Mouse (Mus musculus): ENCODE measurements at regions not wholly inside any gene's neighbourhood (a gene's known extent, or its start where the extent isn't known, plus 50 kb on each side); places are given as distances from the start of the nearest gene placed in this dataset.
"Not testable (repeated sequence)": the region's sequence is repeated elsewhere in the genome, so short reads cannot be mapped to it uniquely, and the experiment has no call there.

DNA sequence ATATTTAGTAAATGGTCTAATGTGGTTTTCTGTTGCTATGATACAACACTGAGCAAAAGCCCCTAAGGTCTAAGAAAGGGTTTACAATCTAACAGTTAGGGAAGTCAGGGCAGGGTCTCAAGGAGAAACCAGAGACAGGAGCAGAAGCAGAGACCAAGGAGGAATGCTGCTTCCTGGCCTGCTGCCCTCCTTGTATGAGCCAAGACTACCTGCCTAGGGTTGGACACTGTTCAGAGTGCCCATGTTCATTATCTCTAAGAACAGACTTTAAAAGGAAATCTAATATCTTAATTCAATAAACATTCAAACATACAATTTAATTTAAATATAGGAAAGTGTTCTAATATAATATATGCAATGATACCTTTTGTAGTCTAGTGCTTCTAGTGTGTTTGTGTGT is 63.0 kb upstream of the Tmem106b start:
- no peaks in the 10 kb centered on the region for H3K36me3 ChIP-seq
- no peaks in the 10 kb centered on the region for H3K27me3 ChIP-seq (replicated peaks)
- no peak overlapping the region for H3K27ac ChIP-seq
- no peak overlapping the region for H3K4me2 ChIP-seq
- no peaks in the 10 kb centered on the region for H3K9me3 ChIP-seq
- H3K4me3 ChIP-seq (replicated peaks): no peak overlapping the region
- H3K4me1 ChIP-seq: no peaks in the 10 kb centered on the region
- ATAC-seq (ENCODE audit: insufficient read depth, low FRiP score, low read depth): no peak
- H3K9ac ChIP-seq: no peak overlapping the region

DNA sequence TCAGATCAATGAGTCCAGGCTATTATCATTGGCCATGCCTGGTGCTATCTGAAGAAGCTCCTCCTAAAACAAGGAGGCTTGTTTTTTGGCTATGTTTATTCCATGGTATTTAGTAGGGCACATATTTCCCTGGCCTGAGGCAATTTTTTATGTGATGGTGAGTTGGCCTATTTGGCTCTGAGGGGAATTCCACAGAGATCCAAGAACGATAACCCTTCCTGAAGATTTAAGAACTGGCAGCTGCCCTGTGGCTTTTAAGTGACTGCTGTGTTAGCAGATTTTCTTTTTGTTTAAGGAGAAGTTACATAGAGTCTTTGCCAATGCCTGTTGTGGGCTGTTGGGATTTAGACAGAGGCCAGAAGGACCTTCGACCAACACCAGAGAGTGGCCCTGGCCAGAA is 74.9 kb upstream of the Tmem106b start:
- WGBS: 72% methylated on average over 2 of the region's 2 CpGs
- Histone ChIP-seq H3K4me3 (replicated peaks) (no peak overlapping the region), H3K4me1 (no peaks in the 10 kb centered on the region), H3K9me3 (no peaks in the 10 kb centered on the region), H3K4me2 (no peak overlapping the region), H3K36me3 (no peaks in the 10 kb centered on the region), H3K27me3 (replicated peaks) (no peaks in the 10 kb centered on the region), H3K9ac (no peak overlapping the region), H3K27ac (no peak overlapping the region)
- ATAC-seq (ENCODE audit: insufficient read depth, low FRiP score, low read depth): no peak

DNA sequence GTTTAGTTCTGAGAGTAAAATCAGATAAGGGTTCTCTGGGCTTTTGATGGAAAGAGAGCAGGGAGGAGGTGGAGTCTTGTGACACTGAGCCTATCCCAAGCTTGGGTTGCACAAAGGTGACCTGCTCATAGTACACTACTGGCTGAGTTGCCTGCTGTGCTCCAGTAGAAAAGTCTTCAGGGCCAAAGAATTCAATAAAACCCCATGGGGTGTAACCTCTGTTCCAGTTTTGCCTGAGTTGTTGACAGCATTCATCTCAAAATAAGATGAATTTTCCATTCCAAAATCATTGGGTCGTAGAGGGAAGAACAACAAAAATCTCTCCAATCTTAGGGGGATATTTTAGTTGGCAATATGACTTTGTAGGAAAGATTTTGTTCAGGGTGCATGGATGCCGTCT is 75.8 kb upstream of the Tmem106b start:
- Histone ChIP-seq H3K4me2 (no peak overlapping the region), H3K9me3 (no peaks in the 10 kb centered on the region), H3K9ac (no peak overlapping the region), H3K36me3 (no peaks in the 10 kb centered on the region), H3K4me1 (no peaks in the 10 kb centered on the region), H3K27me3 (replicated peaks) (no peaks in the 10 kb centered on the region), H3K27ac (no peak overlapping the region), H3K4me3 (replicated peaks) (no peak overlapping the region)
- ATAC-seq (ENCODE audit: insufficient read depth, low FRiP score, low read depth): no peak
- WGBS: 80% methylated on average over 2 of the region's 2 CpGs

DNA sequence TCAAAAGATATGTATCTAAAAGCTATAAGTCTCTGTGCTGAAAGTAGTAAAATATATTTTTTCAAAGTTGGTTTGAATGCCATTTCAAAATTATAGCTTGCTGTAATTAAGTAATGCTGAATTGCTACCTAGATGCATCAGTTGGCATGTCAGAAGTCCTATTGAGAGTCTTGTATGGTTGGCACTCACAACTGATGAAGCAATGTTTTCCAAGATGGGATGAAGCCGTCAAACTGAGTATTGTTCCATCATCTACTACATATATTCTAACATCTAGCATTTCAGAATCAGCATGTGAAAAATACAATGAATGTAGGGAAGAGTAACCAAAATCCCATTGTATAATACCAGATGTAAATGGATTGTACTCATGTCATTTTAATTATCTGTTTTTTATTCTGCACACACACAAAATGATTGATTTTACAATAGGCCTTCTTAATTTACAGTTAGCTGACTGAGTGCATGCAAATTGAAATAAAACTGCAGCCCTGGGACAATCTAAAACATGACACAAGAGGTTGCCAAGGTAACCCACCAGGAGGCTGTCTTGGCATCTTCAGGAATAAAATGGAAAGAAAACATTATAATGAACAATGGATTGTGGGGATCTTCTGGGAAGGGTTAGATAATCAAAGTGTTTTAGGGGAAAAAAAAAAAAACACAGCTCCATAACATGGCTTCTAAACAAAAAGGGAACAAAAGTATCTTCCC is 92.2 kb upstream of the Tmem106b start:
- H3K4me1 ChIP-seq: no peaks in the 10 kb centered on the region
- no peak overlapping the region for H3K9ac ChIP-seq
- no peaks in the 10 kb centered on the region for H3K9me3 ChIP-seq
- no peaks in the 10 kb centered on the region for H3K36me3 ChIP-seq
- no peak for ATAC-seq (ENCODE audit: insufficient read depth, low FRiP score, low read depth)
- 78% methylated on average over 1 of the region's 1 CpGs for WGBS
- H3K4me3 ChIP-seq (replicated peaks): no peak overlapping the region
- no peak overlapping the region for H3K27ac ChIP-seq
- H3K4me2 ChIP-seq: no peak overlapping the region
- no peaks in the 10 kb centered on the region for H3K27me3 ChIP-seq (replicated peaks)

DNA sequence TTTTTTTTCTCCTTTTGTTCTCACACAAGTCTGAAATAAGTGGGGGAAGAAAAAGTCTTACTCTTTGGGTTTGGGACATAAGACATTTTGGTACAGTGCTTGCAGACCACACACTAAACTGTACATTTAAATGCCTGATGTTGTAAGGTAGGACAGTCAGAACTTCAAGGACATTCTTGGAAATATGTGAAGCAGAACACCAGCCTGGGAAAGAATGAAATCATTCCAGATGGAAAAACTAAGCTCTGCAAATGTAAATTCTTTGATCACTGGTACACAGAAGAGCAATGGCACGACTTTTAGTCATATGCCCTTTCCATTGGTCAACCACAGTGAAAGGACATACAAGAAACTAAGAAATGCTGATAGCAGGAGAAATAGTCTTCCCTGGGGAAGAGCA is 98.0 kb upstream of the Tmem106b start:
- WGBS: 56% methylated on average over 1 of the region's 1 CpGs
- Histone ChIP-seq H3K4me1 (no peaks in the 10 kb centered on the region), H3K27me3 (replicated peaks) (no peaks in the 10 kb centered on the region), H3K4me3 (replicated peaks) (no peak overlapping the region), H3K36me3 (no peaks in the 10 kb centered on the region), H3K9ac (no peak overlapping the region), H3K9me3 (no peaks in the 10 kb centered on the region), H3K4me2 (no peak overlapping the region), H3K27ac (no peak overlapping the region)
- ATAC-seq (ENCODE audit: insufficient read depth, low FRiP score, low read depth): no peak

DNA sequence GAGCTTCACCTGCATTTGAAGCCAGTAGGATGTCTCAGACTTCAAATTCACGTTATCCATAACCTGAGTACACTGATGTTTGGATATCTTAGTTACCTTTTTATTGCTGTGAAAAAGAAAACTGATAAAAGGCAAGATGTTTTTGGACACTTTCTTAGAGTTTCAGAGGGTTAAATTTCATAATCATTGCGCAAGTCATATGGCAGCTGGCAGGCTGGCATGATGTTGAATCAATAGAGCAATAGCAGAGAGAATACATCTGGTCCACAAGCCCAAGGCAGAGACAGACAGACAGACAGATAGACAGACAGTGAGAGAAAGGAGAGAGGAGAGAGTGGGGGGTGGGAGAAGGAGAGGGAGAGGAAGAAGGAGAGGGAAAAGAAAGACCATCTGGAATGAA is 102.3 kb upstream of the Tmem106b start:
- H3K4me1 ChIP-seq: no peaks in the 10 kb centered on the region
- H3K9ac ChIP-seq: no peak overlapping the region
- 83% methylated on average over 2 of the region's 2 CpGs for WGBS
- H3K27me3 ChIP-seq (replicated peaks): no peaks in the 10 kb centered on the region
- H3K4me3 ChIP-seq (replicated peaks): no peak overlapping the region
- H3K9me3 ChIP-seq: no peaks in the 10 kb centered on the region
- ATAC-seq (ENCODE audit: insufficient read depth, low FRiP score, low read depth): no peak
- H3K36me3 ChIP-seq: no peaks in the 10 kb centered on the region
- H3K27ac ChIP-seq: no peak overlapping the region
- no peak overlapping the region for H3K4me2 ChIP-seq

DNA sequence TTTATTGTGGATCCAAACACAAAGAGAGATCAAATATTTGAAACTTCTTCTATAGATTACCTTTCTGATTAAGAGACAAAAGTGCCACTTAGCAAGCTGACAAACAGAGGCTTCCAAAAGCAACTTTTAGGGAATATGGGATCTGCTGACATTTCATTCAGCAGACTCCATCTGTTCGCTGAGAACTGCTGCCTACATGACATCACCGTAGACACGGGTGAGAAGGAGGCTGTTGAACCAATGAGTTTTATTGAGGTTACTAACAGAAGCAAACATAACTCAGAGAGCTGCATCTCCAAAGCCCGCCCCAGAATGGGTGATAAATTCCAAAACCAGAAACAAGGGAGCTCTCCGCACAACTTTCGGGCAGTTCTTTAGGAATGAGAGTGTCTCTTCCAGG is 111.8 kb upstream of the Tmem106b start:
- H3K4me3 ChIP-seq (replicated peaks): no peak overlapping the region
- H3K9me3 ChIP-seq: no peaks in the 10 kb centered on the region
- no peaks in the 10 kb centered on the region for H3K27me3 ChIP-seq (replicated peaks)
- ATAC-seq (ENCODE audit: insufficient read depth, low FRiP score, low read depth): no peak
- H3K27ac ChIP-seq: no peak overlapping the region
- no peak overlapping the region for H3K9ac ChIP-seq
- H3K36me3 ChIP-seq: no peaks in the 10 kb centered on the region
- no peaks in the 10 kb centered on the region for H3K4me1 ChIP-seq
- no peak overlapping the region for H3K4me2 ChIP-seq
- WGBS: 82% methylated on average over 6 of the region's 6 CpGs

DNA sequence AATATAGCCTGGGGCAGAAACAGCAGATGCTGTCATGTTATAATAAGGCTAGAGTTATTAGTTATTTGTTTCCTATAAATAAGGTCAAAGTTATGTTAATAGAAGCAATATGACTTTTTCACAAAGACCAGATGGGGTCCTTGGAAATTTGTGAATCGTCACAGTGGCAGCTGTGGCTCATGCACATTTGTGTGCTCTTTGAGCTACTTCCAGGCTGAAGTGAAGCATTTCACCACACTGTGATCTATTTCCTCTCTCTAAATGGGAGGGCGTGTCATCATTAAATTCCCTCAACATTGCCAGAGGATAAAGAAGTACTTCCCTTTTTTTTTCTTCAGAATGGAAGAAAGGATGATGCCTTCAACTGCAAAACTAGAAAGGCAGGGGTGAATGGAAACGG is 157.9 kb upstream of the Tmem106b start:
- H3K4me3 ChIP-seq (replicated peaks): no peak overlapping the region
- no peak for ATAC-seq (ENCODE audit: insufficient read depth, low FRiP score, low read depth)
- no peaks in the 10 kb centered on the region for H3K9me3 ChIP-seq
- H3K4me1 ChIP-seq: no peaks in the 10 kb centered on the region
- H3K36me3 ChIP-seq: no peaks in the 10 kb centered on the region
- no peak overlapping the region for H3K9ac ChIP-seq
- H3K27ac ChIP-seq: no peak overlapping the region
- H3K4me2 ChIP-seq: no peak overlapping the region
- WGBS: 50% methylated on average over 3 of the region's 3 CpGs
- no peaks in the 10 kb centered on the region for H3K27me3 ChIP-seq (replicated peaks)

DNA sequence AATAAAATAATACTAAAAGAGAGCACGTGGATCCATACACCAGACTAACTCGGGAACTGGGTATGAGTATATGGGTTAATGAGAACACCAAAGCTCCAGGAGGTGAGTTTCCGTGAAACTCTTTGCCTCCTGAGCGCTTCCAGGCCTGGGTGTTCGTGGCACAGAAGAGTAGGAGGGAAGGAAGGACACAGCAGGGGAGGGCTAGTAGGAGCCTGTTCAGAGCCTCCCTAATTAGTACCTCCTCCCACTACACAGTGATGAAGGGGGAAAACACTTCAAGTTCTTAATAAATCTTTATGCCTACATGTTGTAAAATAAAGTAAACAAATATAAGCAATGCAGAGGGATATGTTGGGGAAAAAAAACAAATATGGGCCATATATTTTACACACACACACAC is 143.7 kb upstream of the Thsd7a start:
- 72% methylated on average over 5 of the region's 5 CpGs for WGBS
- no peak overlapping the region for H3K9ac ChIP-seq
- H3K9me3 ChIP-seq: no peaks in the 10 kb centered on the region
- H3K4me3 ChIP-seq (replicated peaks): no peak overlapping the region
- H3K27ac ChIP-seq: no peak overlapping the region
- H3K4me1 ChIP-seq: no peaks in the 10 kb centered on the region
- ATAC-seq (ENCODE audit: insufficient read depth, low FRiP score, low read depth): no peak
- H3K36me3 ChIP-seq: no peaks in the 10 kb centered on the region
- no peak overlapping the region for H3K4me2 ChIP-seq
- no peaks in the 10 kb centered on the region for H3K27me3 ChIP-seq (replicated peaks)

DNA sequence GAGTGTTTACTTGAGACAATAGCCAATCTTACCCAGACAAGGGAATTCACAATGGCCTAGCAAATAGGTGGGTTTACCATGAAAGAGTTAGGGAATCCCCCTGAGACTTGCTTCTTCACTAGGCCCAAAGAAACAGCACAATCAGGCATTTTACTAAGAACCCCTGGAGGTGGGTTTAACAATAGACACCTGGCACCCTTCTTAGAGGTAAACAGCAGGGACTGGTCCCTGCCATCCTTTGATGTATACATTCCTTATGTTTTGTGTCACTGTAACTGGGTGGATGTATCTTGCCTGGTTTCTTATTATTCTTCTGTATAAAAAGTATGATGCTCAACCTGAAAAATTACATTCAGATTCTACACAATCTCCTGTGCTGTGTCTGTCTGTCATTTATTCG is 127.7 kb upstream of the Thsd7a start:
- ATAC-seq (ENCODE audit: insufficient read depth, low FRiP score, low read depth); H3K4me1 ChIP-seq; H3K9me3 ChIP-seq; H3K4me3 ChIP-seq (replicated peaks); H3K27ac ChIP-seq; H3K9ac ChIP-seq; H3K36me3 ChIP-seq; H3K27me3 ChIP-seq (replicated peaks); H3K4me2 ChIP-seq: not testable (repeated sequence)
- WGBS: 80% methylated on average over 1 of the region's 1 CpGs

DNA sequence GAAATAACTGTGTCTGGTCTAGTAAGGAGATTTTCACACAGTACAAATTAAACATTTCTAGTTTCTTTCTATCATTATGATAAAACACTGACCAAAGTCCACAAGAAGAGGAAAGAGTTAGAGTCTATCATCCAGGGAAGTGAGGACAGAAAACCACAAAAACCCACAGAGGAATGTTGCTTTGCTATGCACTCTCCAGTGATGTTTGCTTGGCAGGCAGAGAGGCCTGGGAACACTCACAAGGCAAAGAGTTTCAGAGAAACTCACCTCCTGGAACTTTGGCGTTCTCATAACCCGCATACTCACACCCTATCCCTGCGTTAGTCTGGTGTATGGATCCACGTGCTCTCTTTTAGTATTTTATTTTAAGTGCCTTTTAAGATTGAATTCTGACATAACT is 127.2 kb upstream of the Thsd7a start:
- Histone ChIP-seq H3K27me3 (replicated peaks) (no peaks in the 10 kb centered on the region), H3K4me1 (no peaks in the 10 kb centered on the region), H3K4me3 (replicated peaks) (no peak overlapping the region), H3K9me3 (no peaks in the 10 kb centered on the region), H3K27ac (no peak overlapping the region), H3K36me3 (no peaks in the 10 kb centered on the region), H3K9ac (no peak overlapping the region), H3K4me2 (no peak overlapping the region)
- 43% methylated on average over 4 of the region's 4 CpGs for WGBS
- ATAC-seq (ENCODE audit: insufficient read depth, low FRiP score, low read depth): no peak

DNA sequence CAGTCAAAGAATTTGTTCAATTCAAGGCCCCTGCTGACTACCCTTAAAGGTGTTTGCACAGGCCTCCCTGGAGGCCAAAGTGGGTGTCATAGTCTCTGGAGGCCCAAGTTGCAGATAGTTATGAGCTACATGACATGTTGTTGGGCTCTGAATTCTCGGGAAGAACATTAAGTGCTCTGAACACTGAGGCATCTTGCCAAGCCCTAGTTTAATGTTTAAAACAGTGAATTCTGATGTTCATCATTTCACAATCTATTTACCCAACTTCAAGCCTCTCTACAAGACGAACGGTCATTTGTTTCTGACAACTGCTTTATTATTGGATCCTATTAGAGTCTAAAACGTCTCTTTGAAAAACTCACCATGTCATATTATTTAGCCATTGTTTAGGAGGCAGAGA is 119.0 kb upstream of the Thsd7a start:
- Histone ChIP-seq H3K4me1 (no peaks in the 10 kb centered on the region), H3K4me2 (no peak overlapping the region), H3K4me3 (replicated peaks) (no peak overlapping the region), H3K27ac (no peak overlapping the region), H3K36me3 (no peaks in the 10 kb centered on the region), H3K9ac (no peak overlapping the region), H3K9me3 (no peaks in the 10 kb centered on the region), H3K27me3 (replicated peaks) (no peaks in the 10 kb centered on the region)
- no peak for ATAC-seq (ENCODE audit: insufficient read depth, low FRiP score, low read depth)
- 56% methylated on average over 4 of the region's 4 CpGs for WGBS

DNA sequence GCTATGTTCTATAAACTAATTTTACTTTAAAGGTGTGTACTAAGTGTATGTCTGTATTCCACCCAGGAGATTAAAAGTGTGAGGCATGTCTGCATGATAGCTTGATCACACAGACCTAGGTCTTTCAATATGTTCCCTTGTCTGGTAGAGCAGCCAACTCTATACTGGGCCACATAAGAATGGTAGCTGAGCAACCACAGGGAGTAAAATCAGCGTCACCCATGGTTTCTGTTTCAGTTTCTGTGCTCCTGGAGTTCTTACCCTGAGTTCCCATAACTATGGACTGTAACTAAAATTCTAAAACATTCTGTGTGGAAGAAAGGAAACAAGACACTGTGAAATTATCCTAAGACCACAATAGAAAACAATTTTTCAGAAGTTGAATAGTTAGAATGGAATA is 102.8 kb upstream of the Thsd7a start:
- Histone ChIP-seq H3K4me3 (replicated peaks) (no peak overlapping the region), H3K9me3 (no peaks in the 10 kb centered on the region), H3K27me3 (replicated peaks) (no peaks in the 10 kb centered on the region), H3K4me1 (no peaks in the 10 kb centered on the region), H3K27ac (no peak overlapping the region), H3K36me3 (no peaks in the 10 kb centered on the region), H3K4me2 (no peak overlapping the region), H3K9ac (no peak overlapping the region)
- WGBS: 89% methylated on average over 1 of the region's 1 CpGs
- ATAC-seq (ENCODE audit: insufficient read depth, low FRiP score, low read depth): no peak
